Mouse (Mus musculus): ENCODE measurements around the gene 9630041A04Rik. TPM values are rescaled to one million over a fixed set of nuclear protein-coding genes. Genes with fewer than 3 reads are reported as not detected.

Gene 9630041A04Rik
- polyA plus RNA-seq, 1 experiment from 2014 or later = not detected

DNA sequence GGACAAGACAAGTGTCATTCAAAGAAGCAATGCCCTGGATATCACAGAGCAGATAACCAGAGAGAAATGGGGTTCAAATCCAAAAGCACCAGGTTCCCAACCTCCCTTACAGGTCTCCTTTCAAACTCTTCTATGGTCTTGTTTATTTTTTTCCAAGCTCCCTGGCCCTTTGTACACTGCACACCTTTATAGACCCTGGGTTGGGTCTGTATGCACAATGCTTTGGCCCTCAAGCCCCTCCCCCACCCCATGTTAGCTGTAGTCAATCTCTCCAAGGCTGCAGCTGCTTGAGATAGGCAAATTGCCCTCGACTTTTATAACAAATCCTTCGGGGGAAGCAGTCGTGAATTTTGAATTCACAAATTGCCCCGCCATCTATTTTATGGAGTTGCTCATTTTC, 63.2 kb downstream of the 9630041A04Rik start:
- Histone ChIP-seq H3K9me3 (no peaks in the 10 kb centered on the region), H3K4me3 (no peak overlapping the region), H3K27me3 (ENCODE audit: insufficient read depth, poor library complexity, severe bottlenecking) (no peaks in the 10 kb centered on the region; the same call in 1 of the 2 replicates), H3K36me3 (no peaks in the 10 kb centered on the region), H3K27ac (no peak overlapping the region), H3K4me1 (0 out of 2 replicates have a peak, but pooled peaks cover 5% of the 10 kb centered on the region)
- 72% methylated on average over 4 of the region's 4 CpGs for WGBS
- no peak for DNase-seq (ENCODE audit: low spot score)

DNA sequence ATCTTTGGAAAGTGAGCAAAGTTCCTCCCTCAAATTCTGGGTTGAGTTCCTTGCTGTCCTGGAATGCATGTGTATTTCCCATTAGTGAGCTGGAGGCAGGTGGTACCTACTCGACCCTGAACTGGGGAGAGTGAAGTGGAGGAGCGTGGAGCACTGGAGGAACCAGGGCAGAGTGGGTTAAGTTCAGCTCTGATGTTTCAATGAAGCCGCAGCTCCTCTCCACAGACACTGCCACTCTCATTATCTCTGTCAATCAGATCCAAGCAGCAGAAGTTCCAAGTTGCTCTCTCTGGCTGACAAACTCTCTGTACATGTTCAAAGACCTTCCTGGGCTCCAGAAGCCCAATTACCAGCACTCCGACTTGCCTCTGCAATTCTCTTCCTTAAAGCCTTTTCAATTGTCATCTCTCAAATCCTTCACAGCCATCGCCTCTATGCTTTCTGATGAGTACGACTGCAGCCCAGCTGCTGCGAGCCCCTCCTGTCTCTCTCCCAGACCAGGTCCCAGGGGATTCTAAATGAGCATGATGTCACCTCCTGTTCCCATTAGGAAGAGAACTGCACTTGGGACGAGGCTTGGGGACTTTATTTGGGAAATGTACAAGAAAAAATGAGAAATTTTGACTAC, 72.4 kb downstream of the 9630041A04Rik start:
- no peaks in the 10 kb centered on the region for H3K36me3 ChIP-seq
- DNase-seq (ENCODE audit: low spot score) = no peak
- no peaks in the 10 kb centered on the region for H3K9me3 ChIP-seq
- no peak overlapping the region for H3K4me3 ChIP-seq
- WGBS = 63% methylated on average over 8 of the region's 8 CpGs
- 0 out of 2 replicates have a peak, but pooled peaks cover 3% of the 10 kb centered on the region for H3K4me1 ChIP-seq
- no peak overlapping the region for H3K27ac ChIP-seq
- H3K27me3 ChIP-seq (ENCODE audit: insufficient read depth, poor library complexity, severe bottlenecking) = no peaks in the 10 kb centered on the region

DNA sequence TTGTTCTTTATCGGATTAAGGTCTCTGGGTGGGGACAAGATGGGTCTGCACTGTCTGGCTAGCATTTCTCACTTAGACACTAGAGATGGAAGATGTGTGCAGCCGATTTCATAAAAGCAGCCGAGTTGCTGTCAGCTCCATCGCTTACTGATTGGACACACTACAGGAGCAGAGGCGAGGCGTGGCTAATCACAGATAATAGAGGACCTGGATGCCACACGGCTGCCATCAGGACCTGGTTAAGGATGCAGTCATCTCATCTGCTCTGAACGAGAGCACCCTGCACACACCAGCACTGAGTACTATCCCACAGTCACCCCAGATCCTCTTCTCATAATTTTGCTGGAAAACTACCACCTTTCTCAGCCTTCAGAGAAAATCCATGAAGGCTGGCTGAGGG, 73.2 kb downstream of the 9630041A04Rik start:
- DNase-seq (ENCODE audit: low spot score) = no peak
- WGBS = 63% methylated on average over 8 of the region's 8 CpGs
- Histone ChIP-seq H3K27me3 (ENCODE audit: insufficient read depth, poor library complexity, severe bottlenecking) (no peaks in the 10 kb centered on the region), H3K4me3 (no peak overlapping the region), H3K9me3 (no peaks in the 10 kb centered on the region), H3K36me3 (no peaks in the 10 kb centered on the region), H3K4me1 (0 out of 2 replicates have a peak, but pooled peaks cover 6% of the 10 kb centered on the region), H3K27ac (no peak overlapping the region)

DNA sequence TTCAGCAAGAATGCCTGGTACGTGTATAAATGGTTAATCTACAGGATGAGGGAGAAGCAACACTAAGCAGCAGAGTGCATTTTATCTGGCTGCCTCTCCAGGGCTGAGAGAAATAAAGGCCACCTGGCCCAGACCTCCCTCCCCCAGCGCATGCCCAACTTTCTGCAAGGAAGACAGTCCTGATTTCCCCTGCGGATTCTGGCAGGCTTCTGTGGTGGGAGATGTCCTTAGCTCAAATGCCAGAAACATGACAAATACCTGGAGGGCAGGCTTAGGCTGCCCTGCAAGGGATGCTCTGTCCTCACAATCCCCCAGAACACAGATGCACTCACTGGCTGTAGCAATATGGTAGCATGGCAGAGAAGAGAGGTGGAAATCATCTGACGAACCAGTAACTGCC, 76.4 kb downstream of the 9630041A04Rik start:
- WGBS = 69% methylated on average over 4 of the region's 4 CpGs
- no peaks in the 10 kb centered on the region for H3K36me3 ChIP-seq
- 0 out of 2 replicates have a peak, but pooled peaks cover 6% of the 10 kb centered on the region for H3K4me1 ChIP-seq
- no peaks in the 10 kb centered on the region for H3K27me3 ChIP-seq (ENCODE audit: insufficient read depth, poor library complexity, severe bottlenecking)
- no peak overlapping the region for H3K4me3 ChIP-seq
- no peak for DNase-seq (ENCODE audit: low spot score)
- no peaks in the 10 kb centered on the region for H3K9me3 ChIP-seq
- H3K27ac ChIP-seq = no peak overlapping the region

DNA sequence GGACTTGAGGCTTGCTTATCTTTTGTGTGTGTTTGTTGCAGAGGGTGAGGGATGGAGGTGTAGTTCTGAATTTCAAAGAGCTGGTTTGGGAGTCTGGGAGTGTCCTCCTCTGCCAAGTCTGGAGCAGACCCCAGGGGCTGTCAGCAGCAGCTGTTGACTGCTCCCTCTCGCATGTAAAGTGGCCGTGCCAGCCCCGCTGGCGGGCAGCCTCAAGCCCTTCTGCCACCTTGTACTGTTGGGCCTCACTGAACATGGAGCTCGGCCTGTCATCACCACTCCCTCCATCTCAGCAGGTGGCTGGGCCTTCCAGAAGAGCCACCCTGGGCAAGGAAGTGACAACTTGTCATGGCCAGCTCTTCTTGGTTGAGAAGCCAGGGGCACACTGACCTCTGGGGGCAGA, 77.4 kb downstream of the 9630041A04Rik start:
- Histone ChIP-seq H3K4me1 (0 out of 2 replicates have a peak, but pooled peaks cover 6% of the 10 kb centered on the region), H3K9me3 (no peaks in the 10 kb centered on the region), H3K36me3 (no peaks in the 10 kb centered on the region), H3K27me3 (ENCODE audit: insufficient read depth, poor library complexity, severe bottlenecking) (no peaks in the 10 kb centered on the region), H3K4me3 (no peak overlapping the region), H3K27ac (no peak overlapping the region)
- DNase-seq (ENCODE audit: low spot score) = no peak
- 47% methylated on average over 5 of the region's 5 CpGs for WGBS

DNA sequence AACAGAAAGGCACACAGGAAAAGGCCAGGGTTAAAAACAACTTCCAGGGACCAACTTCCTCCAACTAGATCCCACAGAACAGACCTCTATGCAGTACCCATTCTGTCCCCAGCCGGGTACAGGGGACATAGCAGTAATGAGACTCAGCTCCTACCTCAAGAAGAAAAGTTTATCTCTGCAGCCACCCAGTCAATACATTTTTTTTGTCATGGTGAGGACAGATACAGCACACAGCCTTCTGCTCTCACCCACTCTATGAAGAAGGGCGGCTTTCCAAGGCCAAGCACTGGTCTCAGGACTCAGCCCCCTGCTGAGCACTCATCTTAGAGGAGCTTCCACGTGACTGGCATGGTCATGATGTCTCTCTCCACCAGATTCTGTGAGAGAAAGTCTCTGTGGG, 78.5 kb downstream of the 9630041A04Rik start:
- Histone ChIP-seq H3K36me3 (no peaks in the 10 kb centered on the region), H3K9me3 (no peaks in the 10 kb centered on the region), H3K27ac (no peak overlapping the region), H3K4me3 (no peak overlapping the region), H3K27me3 (ENCODE audit: insufficient read depth, poor library complexity, severe bottlenecking) (no peaks in the 10 kb centered on the region), H3K4me1 (0 out of 2 replicates have a peak, but pooled peaks cover 6% of the 10 kb centered on the region)
- DNase-seq (ENCODE audit: low spot score) = no peak
- 45% methylated on average over 3 of the region's 3 CpGs for WGBS

DNA sequence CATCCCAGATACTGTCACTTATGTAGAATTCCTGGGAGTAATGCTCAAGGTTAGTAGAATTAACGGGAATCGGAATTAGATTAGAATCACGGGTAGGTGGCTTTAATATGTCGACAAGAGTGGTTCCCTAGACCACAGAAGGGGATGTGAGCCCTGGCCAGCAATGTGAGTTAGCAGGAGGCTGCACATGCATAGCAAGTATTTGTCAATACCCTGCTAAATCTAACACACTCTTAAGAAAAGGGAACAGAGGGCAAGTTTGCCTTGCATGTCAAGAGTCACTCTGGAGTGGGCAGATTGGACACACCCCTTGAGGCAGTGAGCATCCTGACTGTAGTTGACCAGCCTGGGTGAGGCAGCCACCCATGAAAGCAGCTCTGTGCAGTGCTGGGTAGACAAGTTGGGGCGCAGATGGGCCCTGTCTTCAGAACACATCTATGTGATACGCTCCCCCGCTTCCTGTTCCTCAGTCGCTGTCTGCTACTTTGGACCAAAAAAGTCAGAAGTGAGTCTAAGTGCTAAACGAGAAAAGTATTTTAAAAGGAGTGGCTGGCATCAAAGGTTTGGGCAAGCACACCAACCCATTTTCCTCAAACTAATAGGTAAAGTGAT, 80.5 kb downstream of the 9630041A04Rik start:
- Histone ChIP-seq H3K4me3 (no peak overlapping the region), H3K4me1 (0 out of 2 replicates have a peak, but pooled peaks cover 6% of the 10 kb centered on the region), H3K27me3 (ENCODE audit: insufficient read depth, poor library complexity, severe bottlenecking) (no peaks in the 10 kb centered on the region), H3K36me3 (no peaks in the 10 kb centered on the region), H3K27ac (no peak overlapping the region), H3K9me3 (no peaks in the 10 kb centered on the region)
- WGBS = 79% methylated on average over 9 of the region's 9 CpGs
- no peak for DNase-seq (ENCODE audit: low spot score)

DNA sequence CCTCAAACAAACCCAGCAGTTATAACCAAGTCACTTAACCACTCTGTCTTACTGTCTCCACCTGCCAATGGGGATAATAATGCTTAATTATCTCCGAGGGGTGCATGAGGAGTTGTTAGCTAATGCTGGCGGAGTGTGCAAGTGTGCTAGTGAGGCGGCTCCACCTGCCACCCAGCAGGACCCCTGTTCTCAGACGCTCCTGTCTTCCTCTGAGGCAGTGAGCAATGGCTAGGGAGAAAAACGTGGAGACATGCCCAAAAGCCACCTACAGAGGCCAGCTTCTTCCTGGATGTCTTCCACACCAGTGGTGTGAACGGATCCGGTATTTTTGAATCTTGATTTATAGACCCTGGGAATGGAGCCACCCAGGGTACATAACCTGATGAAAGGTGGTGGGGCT, 83.7 kb downstream of the 9630041A04Rik start:
- Histone ChIP-seq H3K27me3 (ENCODE audit: insufficient read depth, poor library complexity, severe bottlenecking) (no peaks in the 10 kb centered on the region), H3K4me1 (no peaks in the 10 kb centered on the region), H3K36me3 (no peaks in the 10 kb centered on the region), H3K4me3 (no peak overlapping the region), H3K9me3 (no peaks in the 10 kb centered on the region), H3K27ac (no peak overlapping the region)
- WGBS = 71% methylated on average over 7 of the region's 7 CpGs
- DNase-seq (ENCODE audit: low spot score) = no peak

DNA sequence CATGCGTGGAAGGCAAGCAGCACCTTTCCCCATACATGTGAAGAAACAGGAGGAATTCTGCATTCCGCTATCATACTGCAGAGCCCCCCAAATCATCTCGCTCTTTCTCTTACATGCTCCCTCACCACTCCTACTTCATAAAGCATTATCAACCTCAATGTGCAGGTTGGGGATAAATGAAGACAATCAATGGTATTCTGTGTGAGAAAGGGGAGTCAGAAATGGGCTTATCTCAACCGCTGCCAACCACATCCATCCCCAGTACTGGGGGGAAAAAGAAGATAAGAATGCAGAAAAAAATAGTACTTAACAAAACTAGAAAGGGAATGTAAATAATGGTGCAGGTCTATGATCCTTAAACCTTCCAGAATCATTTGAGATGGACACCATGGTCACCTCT, 84.2 kb downstream of the 9630041A04Rik start:
- Histone ChIP-seq H3K27ac (no peak overlapping the region), H3K9me3 (no peaks in the 10 kb centered on the region)
- WGBS = 80% methylated on average over 4 of the region's 4 CpGs

DNA sequence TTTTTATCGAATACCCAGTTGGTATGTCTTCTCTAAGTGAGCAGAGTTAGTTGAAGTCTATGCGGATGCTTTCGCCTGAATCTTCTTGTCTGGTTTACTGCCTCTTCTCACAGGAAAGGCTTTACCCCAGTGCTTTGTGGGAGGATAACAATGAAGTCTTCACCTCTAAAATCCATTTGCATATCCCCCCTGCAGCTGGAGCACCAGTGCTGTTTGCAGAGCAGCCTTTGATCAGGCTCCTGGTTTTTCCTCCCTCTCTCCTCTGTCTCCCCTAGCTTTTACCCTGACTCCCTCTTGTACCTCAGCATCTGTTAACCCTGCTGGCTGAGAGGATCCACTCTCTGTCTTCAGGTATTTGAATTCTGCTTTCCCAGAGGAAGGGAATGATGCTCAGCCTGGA, 88.5 kb downstream of the 9630041A04Rik start:
- H3K27me3 ChIP-seq (ENCODE audit: insufficient read depth, poor library complexity, severe bottlenecking) = no peaks in the 10 kb centered on the region
- no peak for DNase-seq (ENCODE audit: low spot score)
- H3K9me3 ChIP-seq = no peaks in the 10 kb centered on the region
- H3K27ac ChIP-seq = no peak overlapping the region
- no peaks in the 10 kb centered on the region for H3K36me3 ChIP-seq
- no peaks in the 10 kb centered on the region for H3K4me1 ChIP-seq
- no peak overlapping the region for H3K4me3 ChIP-seq
- 29% methylated on average over 3 of the region's 3 CpGs for WGBS

More for the DNA sequence above, 84.2 kb downstream of the 9630041A04Rik start:
- no peaks in the 10 kb centered on the region for H3K36me3 ChIP-seq
- H3K27me3 ChIP-seq (ENCODE audit: insufficient read depth, poor library complexity, severe bottlenecking) = no peaks in the 10 kb centered on the region
- H3K4me3 ChIP-seq = no peak overlapping the region
- H3K4me1 ChIP-seq = no peaks in the 10 kb centered on the region
- no peak for DNase-seq (ENCODE audit: low spot score)

DNA sequence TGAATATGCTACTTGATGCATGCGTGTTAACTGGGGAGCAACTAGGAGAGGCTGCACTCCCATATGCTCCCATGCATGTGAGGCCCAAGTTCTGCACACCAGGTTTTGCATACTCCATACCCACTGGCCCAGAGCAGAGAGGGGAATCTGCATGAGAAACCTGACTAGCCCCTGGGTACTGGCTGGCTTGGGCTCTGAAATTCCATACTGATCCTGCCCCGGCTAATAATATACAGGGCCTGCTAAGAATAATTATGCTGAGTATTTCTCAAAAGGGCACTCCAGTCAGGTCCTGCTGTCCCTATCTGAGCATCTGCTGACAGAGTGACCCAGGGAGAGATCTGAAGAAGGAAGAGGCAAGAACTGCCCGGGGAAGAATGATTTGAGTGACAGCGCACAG, 92.9 kb downstream of the 9630041A04Rik start:
- DNase-seq (ENCODE audit: low spot score) = no peak
- no peaks in the 10 kb centered on the region for H3K36me3 ChIP-seq
- H3K9me3 ChIP-seq = no peaks in the 10 kb centered on the region
- H3K4me1 ChIP-seq = no peaks in the 10 kb centered on the region
- no peak overlapping the region for H3K4me3 ChIP-seq
- no peak overlapping the region for H3K27ac ChIP-seq
- 0 out of 2 replicates have a peak, but pooled peaks cover 3% of the 10 kb centered on the region for H3K27me3 ChIP-seq (ENCODE audit: insufficient read depth, poor library complexity, severe bottlenecking)
- WGBS = 72% methylated on average over 4 of the region's 4 CpGs

DNA sequence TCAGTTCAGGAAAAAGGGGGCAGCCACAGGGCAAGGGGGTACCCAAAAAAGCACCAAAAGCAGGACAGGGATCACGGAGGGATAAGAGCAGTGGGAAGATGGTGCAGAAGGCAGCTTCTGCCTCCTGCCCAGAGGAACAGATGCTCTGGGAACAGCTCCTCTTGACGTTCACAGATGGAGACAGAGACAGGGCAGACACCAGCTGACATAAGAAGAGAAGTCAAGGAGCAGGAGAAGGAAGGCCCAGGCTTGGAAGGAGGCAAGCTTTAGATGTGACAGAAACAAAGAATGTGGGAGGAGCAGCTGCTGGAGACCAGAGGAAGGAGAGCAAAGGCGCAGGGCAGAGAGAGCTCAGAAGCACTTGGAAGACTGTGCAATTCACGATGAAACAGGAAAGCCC, 94.6 kb downstream of the 9630041A04Rik start:
- no peaks in the 10 kb centered on the region for H3K4me1 ChIP-seq
- WGBS = 42% methylated on average over 4 of the region's 4 CpGs
- H3K4me3 ChIP-seq = no peak overlapping the region
- no peaks in the 10 kb centered on the region for H3K9me3 ChIP-seq
- DNase-seq (ENCODE audit: low spot score) = no peak
- H3K27me3 ChIP-seq (ENCODE audit: insufficient read depth, poor library complexity, severe bottlenecking) = 0 out of 2 replicates have a peak, but pooled peaks cover 3% of the 10 kb centered on the region
- H3K27ac ChIP-seq = no peak overlapping the region
- no peaks in the 10 kb centered on the region for H3K36me3 ChIP-seq

DNA sequence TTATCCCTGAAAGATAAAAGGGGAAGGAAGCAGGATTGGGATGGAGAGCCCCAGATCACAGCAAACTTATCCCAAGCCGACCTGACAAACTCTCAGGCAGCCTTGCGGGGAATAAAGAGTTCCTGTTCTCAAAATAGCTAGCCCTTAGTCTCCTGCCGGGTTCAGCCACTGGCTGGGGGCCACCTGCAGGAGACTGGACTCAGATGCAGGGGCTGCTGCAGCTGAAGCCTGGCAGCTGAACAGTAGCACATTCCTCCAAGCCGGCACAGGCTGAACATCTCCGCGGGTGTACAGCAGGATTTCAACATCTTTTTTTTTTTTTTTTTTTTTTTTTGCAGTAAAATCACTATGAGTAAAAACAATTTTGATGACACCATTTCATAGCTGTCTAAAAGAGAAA, 110.2 kb downstream of the 9630041A04Rik start:
- no peaks in the 10 kb centered on the region for H3K36me3 ChIP-seq
- no peaks in the 10 kb centered on the region for H3K27me3 ChIP-seq (ENCODE audit: insufficient read depth, poor library complexity, severe bottlenecking)
- no peak overlapping the region for H3K4me3 ChIP-seq
- 0 out of 2 replicates have a peak, but pooled peaks cover 2% of the 10 kb centered on the region for H3K4me1 ChIP-seq
- no peaks in the 10 kb centered on the region for H3K9me3 ChIP-seq
- WGBS = 22% methylated on average over 6 of the region's 6 CpGs
- no peak for DNase-seq (ENCODE audit: low spot score)
- no peak overlapping the region for H3K27ac ChIP-seq

All from heart, embryonic 10.5 days (tissue).